Mouse (Mus musculus) heart, adult 2 months (tissue): ENCODE results near the gene Rarres1.

Source experiments
- CTCF ChIP-seq: fragments of 200-600 bp; IDR thresholded peaks from 2 replicates; pipeline ENCODE4 v1.8.1; 2022; ENCODE audit warnings: antibody characterized with exemption, mild to moderate bottlenecking, moderate library complexity
- EP300 ChIP-seq: fragments of 200-500 bp; IDR thresholded peaks from 2 replicates; pipeline ENCODE4 v1.6.1; 2011; ENCODE audit warnings: low read depth, low read length, control low read depth; ENCODE audit not compliant: insufficient read depth
- POLR2A ChIP-seq: fragments of 200-500 bp; IDR thresholded peaks from 2 replicates; pipeline ENCODE4 v1.6.1; 2011; ENCODE audit warnings: mild to moderate bottlenecking, low read depth, low read length, control low read depth; ENCODE audit not compliant: insufficient read depth

DNA sequence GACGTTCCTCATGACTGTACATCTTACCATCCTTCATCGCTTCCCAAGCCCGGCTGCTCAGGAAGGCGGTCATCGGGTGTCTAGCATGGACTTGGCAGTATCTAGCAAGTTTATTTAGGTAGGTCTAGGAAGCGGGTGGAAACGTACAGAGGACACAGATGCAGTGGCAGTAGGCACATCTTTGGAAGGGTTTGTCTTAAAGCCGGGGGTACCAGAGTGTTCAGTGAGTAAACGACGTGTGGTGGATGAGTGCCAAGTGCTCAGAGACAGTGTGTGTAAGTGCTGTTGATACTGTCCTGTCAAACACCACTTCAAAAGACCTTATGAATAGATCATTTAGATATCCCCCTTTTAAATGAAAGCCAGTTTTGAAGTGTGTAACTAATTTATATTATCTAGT, 52.7 kb downstream of the Rarres1 start:
- TF ChIP-seq CTCF (no peak), POLR2A (no peak), EP300 (no peak)
